Mouse (Mus musculus): ENCODE measurements around the gene Plin2.
"Not testable (repeated sequence)": the region's sequence is repeated elsewhere in the genome, so short reads cannot be mapped to it uniquely, and the experiment has no call there.

Gene Plin2

DNA sequence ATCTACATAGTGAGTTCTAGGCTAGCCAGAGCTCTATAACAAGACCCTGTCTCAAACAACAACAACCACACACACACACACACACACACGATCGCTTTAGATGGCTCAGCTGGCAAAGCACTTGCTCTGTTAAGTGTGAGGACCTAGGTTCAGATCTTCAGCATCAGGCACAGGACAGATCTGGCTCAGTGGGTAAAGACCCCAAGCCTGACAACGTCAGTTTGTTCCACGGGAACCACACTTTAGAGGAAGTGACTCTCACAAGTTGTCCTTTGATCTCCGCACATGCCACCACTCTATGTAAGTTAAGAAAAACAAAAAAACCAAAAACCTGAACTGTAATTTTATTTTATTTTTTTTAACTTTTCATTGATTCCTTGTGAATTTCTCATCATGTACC, 13.4 kb upstream of the Plin2 start:
- no peak for DNase-seq

DNA sequence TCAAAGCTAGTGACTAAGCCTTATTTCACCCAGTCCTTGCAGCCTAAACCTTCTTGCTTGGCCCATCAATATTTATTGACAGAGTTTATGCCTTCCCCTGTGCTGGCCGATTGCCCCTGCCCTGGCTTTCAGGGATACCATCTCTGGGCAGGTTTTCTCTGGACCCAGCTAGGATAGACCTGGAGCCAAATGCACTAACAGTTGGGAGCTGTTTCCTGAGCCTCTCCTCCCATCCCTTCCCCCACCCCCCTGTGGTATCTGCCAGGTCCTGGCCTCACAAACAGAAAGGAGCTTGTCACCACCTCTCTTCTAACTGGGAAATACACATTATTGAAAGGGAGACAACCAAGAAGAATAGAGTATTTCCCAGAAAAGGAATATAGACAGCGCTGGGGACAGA, 12.0 kb upstream of the Plin2 start:
- no peak for DNase-seq

DNA sequence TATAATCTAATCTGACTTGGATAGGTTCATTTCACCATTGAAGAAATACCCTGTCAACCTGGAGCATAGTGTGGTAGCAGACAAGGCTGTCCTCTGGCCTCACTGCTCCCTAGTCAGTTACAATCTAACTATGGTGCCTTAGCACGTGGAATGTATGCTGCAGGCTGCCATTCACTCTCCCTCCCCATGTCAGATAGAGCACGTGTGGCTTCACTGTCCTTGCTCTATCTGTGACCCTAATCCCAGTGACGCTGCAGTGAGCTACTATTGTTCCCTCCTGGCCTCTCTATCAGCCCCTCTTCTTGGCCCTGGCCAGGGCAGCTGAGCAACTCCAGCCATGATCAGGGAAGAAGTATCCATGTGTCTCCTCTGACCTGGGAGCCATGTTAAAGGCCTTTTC, 11.6 kb upstream of the Plin2 start:
- DNase-seq, result no peak

- no peak for DNase-seq
Observed at GRCm38 (mm10) chr4:86679686-86680085, 9.8 kb upstream of the Plin2 start.

DNA sequence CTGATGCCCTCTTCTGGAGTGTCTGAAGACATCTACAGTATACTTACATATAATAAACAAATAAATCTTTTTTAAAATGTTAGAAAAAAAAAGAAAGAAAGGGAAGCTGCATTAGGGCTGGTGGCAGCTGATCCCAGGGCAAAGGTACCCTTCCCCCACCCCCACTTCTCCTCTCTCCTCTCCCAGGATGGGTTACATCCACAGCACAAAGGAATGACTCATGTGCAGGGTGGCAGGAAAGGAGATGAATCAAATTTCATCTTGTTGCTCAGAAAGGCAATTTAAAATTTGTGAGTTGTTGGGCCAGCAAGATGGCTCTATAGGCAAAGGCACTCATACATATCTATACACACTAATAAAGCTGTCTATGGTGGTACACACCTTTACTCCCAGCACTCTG, 6.9 kb upstream of the Plin2 start:
- no peak for DNase-seq

GRCm38 (mm10) chr4:86674739-86675138, 4.9 kb upstream of the Plin2 start:
- not testable (repeated sequence) for DNase-seq

DNA sequence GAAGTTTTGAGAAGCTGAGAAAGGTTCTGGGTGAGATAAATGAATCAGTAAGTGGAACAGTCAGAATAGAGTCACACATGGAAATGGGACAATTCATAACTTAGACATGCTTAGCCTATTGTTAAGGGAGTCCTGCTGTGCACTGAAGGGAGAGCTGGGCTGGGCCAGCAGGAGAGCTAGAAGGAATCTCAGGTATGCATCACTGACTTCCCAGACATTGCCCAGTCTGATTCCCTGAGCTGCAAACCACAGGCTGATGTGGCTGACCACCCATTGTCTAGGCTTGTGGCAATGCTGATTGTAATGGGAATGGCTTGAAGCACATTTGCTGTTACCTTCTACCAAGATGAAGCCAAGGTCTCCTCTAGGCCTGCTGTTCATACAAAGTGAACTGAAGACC, 4.3 kb upstream of the Plin2 start:
- DNase-seq, result not testable (repeated sequence)

DNA sequence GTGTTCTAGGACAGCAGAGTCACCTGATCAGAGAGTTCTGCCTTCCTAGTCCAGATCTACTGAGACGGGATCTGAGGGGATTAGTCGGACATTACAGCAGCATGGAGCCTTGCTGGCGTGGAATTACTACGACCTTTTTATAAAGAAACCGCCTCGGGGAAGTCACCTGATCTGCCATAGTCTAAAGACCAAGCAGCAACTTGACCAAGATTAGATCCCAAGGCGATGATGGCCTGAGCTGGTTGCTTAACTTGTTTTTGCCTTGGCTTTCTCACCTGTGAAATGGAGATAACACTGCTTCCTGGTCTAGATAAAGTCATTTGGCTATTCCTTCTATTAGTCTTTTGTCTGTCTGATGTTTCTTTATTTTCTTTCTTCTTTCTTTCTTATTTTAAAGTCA, 2.6 kb upstream of the Plin2 start:
- no peak for DNase-seq

DNA sequence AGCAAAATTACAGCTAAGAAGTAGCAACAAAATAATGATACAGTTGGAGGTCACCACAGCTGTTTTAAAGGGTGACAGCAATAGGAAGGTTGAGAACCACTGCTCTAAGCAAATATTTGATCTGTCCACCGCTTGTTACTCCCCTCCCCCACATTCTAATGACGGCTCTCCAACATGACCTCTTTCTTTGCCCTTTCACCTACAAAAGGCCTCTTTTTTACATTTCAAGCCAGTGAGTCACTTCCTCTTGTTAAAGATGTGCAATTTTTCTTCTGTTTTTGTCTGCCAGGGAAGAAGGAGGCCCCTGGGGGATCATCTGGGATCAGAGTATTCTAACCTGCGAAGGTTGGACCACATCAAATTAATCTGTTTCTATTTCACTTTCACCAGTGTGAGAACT, 1.9 kb upstream of the Plin2 start:
- no peak for DNase-seq

GRCm38 (mm10) chr4:86670582-86671306, 884 bp upstream of the Plin2 start:
- no peak for DNase-seq

- peak; percentile 38 for DNase-seq
Observed at GRCm38 (mm10) chr4:86669241-86669753, 563 bp downstream of the Plin2 start.

GRCm38 (mm10) chr4:86668290-86669000, 1.4 kb downstream of the Plin2 start:
- no peak for DNase-seq

DNA sequence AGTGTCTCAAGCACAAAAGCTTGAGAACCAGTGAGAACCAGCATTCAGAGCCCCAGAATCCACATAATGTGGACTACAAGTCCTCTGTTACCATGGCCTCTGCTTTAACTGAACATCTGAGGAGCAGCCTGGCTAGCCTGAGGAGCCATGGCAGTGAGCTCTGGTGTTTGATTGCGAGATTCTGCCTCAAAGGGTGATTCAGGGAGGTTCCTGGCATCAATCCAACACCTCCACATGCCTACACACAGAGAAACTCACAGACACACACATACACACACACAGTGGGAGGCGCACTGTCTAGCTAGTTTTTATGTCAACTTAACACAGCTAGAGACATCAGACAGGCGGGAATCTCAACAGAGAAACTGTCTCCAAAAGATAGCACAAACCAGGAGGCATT, 4.3 kb downstream of the Plin2 start:
- DNase-seq, result no peak

DNA sequence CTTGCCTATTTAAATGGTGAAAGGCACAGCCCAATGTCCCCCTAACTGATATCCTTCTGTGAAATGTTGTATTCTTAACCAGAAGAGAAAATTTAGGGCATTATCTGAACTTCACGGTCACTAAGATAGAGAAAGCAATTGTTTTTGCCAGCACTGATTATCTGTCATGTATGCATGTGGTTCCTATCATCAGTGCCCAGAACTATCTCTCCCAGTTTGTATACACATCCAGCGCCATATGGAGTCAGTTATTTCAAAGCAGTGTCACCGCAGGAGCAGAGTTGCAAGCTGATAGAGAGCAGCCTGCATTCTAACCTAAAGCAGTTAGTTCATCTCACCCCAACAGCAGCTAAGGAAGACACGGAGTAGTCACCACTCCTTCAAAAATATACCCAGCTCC, 5.9 kb downstream of the Plin2 start:
- DNase-seq, result no peak

DNA sequence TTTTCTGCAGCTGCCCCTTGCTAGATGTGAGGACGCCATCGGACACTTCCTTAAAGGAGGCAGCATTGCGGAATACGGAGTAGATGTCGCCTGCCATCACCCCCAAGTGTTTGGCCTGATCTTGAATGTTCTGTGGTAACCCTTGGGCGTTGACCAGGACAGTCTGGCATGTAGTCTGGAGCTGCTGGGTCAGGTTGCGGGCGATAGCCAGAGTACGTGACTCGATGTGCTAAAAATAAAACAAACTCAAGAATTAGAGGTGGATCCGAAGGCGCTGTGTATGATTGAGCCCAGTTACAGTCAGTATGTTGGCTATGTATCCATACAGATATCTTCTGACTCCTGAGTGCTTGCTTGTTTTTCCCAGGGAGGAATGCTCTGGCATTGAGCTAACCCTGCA, 12.7 kb downstream of the Plin2 start:
- DNase-seq, result peak; percentile 16

GRCm38 (mm10) chr4:86656410-86656809, 13.4 kb downstream of the Plin2 start:
- DNase-seq, result not testable (repeated sequence)

- peak; percentile 14 for DNase-seq
Observed at GRCm38 (mm10) chr4:86651686-86652384, 18.0 kb downstream of the Plin2 start.

GRCm38 (mm10) chr4:86648394-86648793, 21.5 kb downstream of the Plin2 start:
- peak; percentile 17 for DNase-seq

- not testable (repeated sequence) for DNase-seq
Observed at GRCm38 (mm10) chr4:86637561-86637960, 32.3 kb downstream of the Plin2 start.

GRCm38 (mm10) chr4:86634873-86635272, 35.0 kb downstream of the Plin2 start:
- not testable (repeated sequence) for DNase-seq

DNA sequence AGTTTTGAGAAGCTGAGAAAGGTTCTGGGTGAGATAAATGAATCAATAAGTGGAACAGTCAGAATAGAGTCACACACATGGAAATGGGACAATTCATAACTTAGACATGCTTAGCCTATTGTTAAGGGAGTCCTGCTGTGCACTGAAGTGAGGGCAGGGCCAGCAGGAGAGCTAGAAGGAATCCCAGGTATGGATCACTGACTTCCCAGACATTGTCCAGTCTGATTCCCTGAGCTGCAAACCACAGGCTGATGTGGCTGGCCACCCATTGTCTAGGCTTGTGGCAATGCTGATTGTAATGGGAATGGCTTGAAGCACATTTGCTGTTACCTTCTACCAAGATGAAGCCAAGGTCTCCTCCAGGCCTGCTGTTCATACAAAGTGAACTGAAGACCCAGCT, 35.5 kb downstream of the Plin2 start:
- not testable (repeated sequence) for DNase-seq

DNA sequence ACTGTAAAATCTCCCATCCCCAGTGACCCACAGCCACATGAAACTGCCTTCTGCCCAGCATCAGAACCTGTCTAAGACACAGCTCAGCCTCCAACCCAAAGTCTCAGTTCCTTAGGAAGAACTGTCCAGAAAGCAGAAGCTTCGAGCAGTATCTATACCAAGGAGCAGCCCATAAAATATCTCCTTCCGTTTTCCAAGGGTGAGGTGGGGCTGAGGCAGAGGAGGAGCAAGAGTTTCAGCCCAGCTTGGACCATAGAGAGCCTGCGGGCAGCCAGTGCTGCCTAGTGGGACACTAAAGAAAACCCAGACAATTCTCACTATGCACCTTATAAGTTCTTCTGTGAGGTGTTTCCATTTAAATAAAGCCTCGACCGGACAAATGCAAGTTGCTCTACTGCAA, 37.3 kb downstream of the Plin2 start:
- DNase-seq, result not testable (repeated sequence)

DNA sequence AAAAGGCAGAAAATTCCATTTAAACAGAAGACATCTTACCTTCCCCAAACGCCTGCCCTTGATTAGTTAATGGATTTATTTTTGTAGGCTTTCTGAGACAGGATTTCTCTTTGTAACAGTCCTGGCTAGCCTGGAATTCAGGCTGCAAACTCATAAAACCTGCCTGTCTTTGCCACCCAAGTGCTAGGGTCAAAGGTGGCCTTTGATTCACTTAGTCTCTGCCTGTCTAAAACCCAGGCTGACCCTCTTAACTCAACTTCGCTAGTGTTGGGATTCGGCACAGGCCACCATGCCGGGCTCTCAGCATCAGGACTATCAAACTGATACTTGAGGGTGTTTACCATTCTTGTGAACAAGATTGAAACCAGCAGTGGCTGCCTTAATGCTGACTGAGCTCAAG, 38.0 kb downstream of the Plin2 start:
- no peak for DNase-seq

DNA sequence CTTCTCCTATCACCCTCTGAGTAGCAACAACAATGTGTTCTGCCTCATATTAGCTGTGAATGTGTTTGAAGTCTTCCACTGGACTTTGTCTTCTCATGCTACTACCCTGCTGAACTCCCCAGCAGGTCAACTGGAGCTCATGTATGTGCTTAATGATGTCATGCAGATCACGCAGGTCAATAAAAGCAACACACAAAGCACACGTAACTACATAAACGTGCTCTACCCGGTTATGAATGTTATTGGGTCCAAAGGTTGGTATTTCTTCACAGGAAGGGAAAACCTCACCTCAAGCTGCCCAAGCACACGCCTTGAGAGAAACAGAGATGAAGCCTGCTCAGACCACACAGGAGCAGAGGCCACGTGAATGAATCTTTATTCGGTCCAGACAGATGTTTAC, 43.4 kb downstream of the Plin2 start:
- not testable (repeated sequence) for DNase-seq
